Mouse (Mus musculus) MEL (cell line): ENCODE measurements around the gene Zic4.

Experiments
- CTCF ChIP-seq, 3 experiments: IDR thresholded peaks in 2 of 3; conservative IDR thresholded peaks in 1 of 3; 2 replicates each; pipeline ENCODE4 v1.5.1; 2011 to 2012; ENCODE audit warnings: low read length in 3 of 3, low read depth in 2 of 3, mild to moderate bottlenecking in 2 of 3, improper control_type of control experiment in 1 of 3, inconsistent platforms in 1 of 3, mixed read lengths in 1 of 3, moderate library complexity in 1 of 3; ENCODE audit not compliant: control insufficient read depth in 1 of 3, insufficient read depth in 1 of 3, poor library complexity in 1 of 3, severe bottlenecking in 1 of 3
- KAT2A ChIP-seq: conservative IDR thresholded peaks from 2 replicates; pipeline ENCODE4 v1.6.1; 2012; ENCODE audit warnings: low read depth, low read length, improper control_type of control experiment, inconsistent platforms
- MAX ChIP-seq: IDR thresholded peaks from 2 replicates; pipeline ENCODE4 v1.6.1; 2011; ENCODE audit warnings: low read length, improper control_type of control experiment
- MAZ ChIP-seq: IDR thresholded peaks from 2 replicates; pipeline ENCODE4 v1.6.1; 2012; ENCODE audit warnings: low read depth, mild to moderate bottlenecking, inconsistent platforms, low read length, improper control_type of control experiment
- MXI1 ChIP-seq: IDR thresholded peaks from 2 replicates; pipeline ENCODE4 v1.6.1; 2011; ENCODE audit warnings: mild to moderate bottlenecking, low read depth, low read length, improper control_type of control experiment
- POLR2A ChIP-seq, 2 experiments: IDR thresholded peaks; 2 replicates each; pipeline ENCODE4 v1.6.1; 2011 to 2012; ENCODE audit warnings: low read length in 2 of 2, mild to moderate bottlenecking in 2 of 2, control low read depth in 1 of 2, improper control_type of control experiment in 1 of 2, low read depth in 1 of 2, moderate library complexity in 1 of 2; ENCODE audit not compliant: control insufficient read depth in 1 of 2, insufficient read depth in 1 of 2, poor library complexity in 1 of 2
- RAD21 ChIP-seq: IDR thresholded peaks from 2 replicates; pipeline ENCODE4 v1.6.1; 2011; ENCODE audit warnings: mild to moderate bottlenecking, low read depth, low read length, improper control_type of control experiment
- RCOR1 ChIP-seq: IDR thresholded peaks from 2 replicates; pipeline ENCODE4 v1.6.1; 2012; ENCODE audit warnings: low read depth, mild to moderate bottlenecking, inconsistent platforms, low read length, improper control_type of control experiment
- SIN3A ChIP-seq: IDR thresholded peaks from 2 replicates; pipeline ENCODE4 v1.6.1; 2012; ENCODE audit warnings: low read length, improper control_type of control experiment, inconsistent platforms
- TAL1 ChIP-seq: IDR thresholded peaks from 2 replicates; pipeline ENCODE4 v1.6.1; 2012; ENCODE audit warnings: mild to moderate bottlenecking, inconsistent platforms, low read length, moderate library complexity, mixed read lengths
- UBTF ChIP-seq: IDR thresholded peaks from 2 replicates; pipeline ENCODE4 v1.6.1; 2012; ENCODE audit warnings: low read depth, mild to moderate bottlenecking, inconsistent platforms, low read length, improper control_type of control experiment, moderate library complexity, borderline replicate concordance; ENCODE audit not compliant: insufficient read depth
- USF2 ChIP-seq, 2 experiments: IDR thresholded peaks; 2 replicates each; pipeline ENCODE4 v1.6.1; 2011 to 2012; ENCODE audit warnings: improper control_type of control experiment in 2 of 2, low read length in 2 of 2, borderline replicate concordance in 1 of 2, inconsistent platforms in 1 of 2, low read depth in 1 of 2, mild to moderate bottlenecking in 1 of 2; ENCODE audit not compliant: insufficient read depth in 1 of 2
- ZKSCAN1 ChIP-seq: IDR thresholded peaks from 2 replicates; pipeline ENCODE4 v1.6.1; 2012; ENCODE audit warnings: low read depth, mild to moderate bottlenecking, inconsistent platforms, low read length, improper control_type of control experiment, moderate library complexity

DNA sequence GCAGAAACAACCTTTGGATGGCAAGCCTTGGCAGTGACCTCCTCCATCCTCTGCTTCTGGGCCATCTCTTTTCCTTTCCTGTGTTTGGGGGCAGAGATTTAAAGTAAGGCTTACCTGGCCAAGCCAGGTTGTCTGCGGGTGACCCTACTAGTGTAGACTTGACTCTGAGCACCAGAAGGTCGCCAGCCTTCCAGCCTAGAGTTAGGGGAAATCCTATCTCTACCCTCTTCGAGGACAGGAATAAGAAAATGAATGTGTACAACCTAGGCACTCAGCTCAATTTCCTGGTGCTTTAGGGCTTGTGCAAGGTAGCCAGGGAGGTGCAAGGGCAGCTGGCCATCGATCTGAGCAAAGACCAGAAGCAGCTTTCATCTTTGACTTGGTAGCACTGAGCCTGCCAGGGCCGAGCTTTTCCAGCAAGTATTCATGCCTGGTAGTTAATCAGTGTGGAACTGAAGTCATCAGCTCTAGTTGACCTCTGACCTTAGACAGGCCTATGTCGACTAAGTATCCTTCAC is 8.0 kb downstream of the Zic4 start:
- no peak for TF ChIP-seq CTCF (IDR thresholded peaks at IDR 0.05 in 2 of 3, conservative IDR thresholded peaks at IDR 0.05 in 1 of 3; ENCODE audit: control insufficient read depth in 1 of 3, insufficient read depth in 1 of 3, low read depth in 2 of 3, low read length in 3 of 3, poor library complexity in 1 of 3, severe bottlenecking in 1 of 3)
- no peak for TF ChIP-seq TAL1
- TF ChIP-seq POLR2A (IDR thresholded peaks at IDR 0.05; ENCODE audit: control insufficient read depth in 1 of 2, insufficient read depth in 1 of 2, low read depth in 1 of 2, low read length in 2 of 2, poor library complexity in 1 of 2): no peak
- TF ChIP-seq ZKSCAN1: no peak
- no peak for TF ChIP-seq RAD21
- no peak for TF ChIP-seq USF2 (IDR thresholded peaks at IDR 0.05; ENCODE audit: borderline replicate concordance in 1 of 2, insufficient read depth in 1 of 2, low read depth in 1 of 2, low read length in 2 of 2)
- TF ChIP-seq MAX: no peak
- TF ChIP-seq SIN3A: no peak
- TF ChIP-seq UBTF: no peak
- no peak for TF ChIP-seq KAT2A
- TF ChIP-seq MAZ: no peak
- no peak for TF ChIP-seq MXI1
- TF ChIP-seq RCOR1: no peak
